14 mouse cellular contexts compared by ENCODE assay signal in the genomic region with DNA sequence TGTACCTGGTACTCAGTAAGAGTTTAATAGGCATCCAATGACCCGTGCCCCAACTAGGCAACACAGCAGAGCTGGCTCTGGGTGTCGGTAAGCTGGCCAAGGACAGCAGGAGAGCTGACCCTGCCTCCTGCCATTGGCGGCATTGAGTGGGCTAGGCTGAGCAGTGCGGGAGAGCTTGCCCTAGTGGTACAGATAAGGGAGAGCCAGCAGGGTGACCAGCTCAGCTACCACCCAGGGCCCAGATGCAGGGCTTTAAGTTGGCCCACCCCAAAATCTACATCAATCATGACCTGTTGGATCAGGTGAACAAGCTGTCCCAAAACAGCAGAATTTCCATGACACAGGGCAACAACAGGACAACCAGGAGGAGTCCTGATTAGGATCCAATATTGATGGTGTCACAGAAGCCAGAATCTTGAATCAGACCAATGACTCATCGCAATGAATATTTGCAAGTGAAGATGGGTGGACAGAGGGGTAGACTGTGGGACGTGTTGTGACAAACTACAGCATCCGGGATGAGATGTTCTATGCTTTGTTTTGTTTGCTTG. TPM values are rescaled to one million over a fixed set of nuclear protein-coding genes. Genes with fewer than 3 reads are reported as not detected.
DNase-seq lines count a peak whose midpoint lies in the region; ATAC-seq lines count a peak whose summit lies in the region.
"Had no signal": no experiment of that assay in that cellular context is flagged by ENCODE, and none has a peak within 500 bp of the region (broad histone marks: within the 10 kb centered on the region; RNA-seq: fewer than 3 reads in every experiment).

No protein-coding gene starts in this region.

- H3K4me3 ChIP-seq in hindbrain, embryonic 16.5 days (ENCODE audit: low read length): no peak overlapping the region
- no peak overlapping the region for H3K4me3 ChIP-seq in hindbrain, embryonic 13.5 days
- H3K4me3 ChIP-seq in heart, embryonic 16.5 days (ENCODE audit: low read length): no peak overlapping the region
- H3K4me3 ChIP-seq in neural tube, embryonic 15.5 days (replicated peaks): no peak overlapping the region
- H3K4me3 ChIP-seq: forebrain, embryonic 10.5 days; midbrain, embryonic 13.5 days; neural tube, embryonic 12.5 days had no signal

- peak; percentile 51 for DNase-seq in adrenal gland, adult 8-10 months
- DNase-seq in kidney, postnatal 36 days: peak; percentile 74 to 87
- no peak for DNase-seq in retina, embryonic 14.5 days (ENCODE audit: low spot score)
- DNase-seq: cerebellum, adult 11-12 months; embryo, embryonic 11 days; right cerebral cortex, postnatal 14 days had no signal

- no peaks in the 10 kb centered on the region for H3K36me3 ChIP-seq in hindbrain, embryonic 16.5 days (ENCODE audit: control insufficient read depth, insufficient read depth, low read length)
- no peaks in the 10 kb centered on the region for H3K36me3 ChIP-seq in hindbrain, embryonic 13.5 days
- H3K36me3 ChIP-seq in heart, embryonic 16.5 days (ENCODE audit: control insufficient read depth, insufficient read depth): no peaks in the 10 kb centered on the region
- no peaks in the 10 kb centered on the region for H3K36me3 ChIP-seq in neural tube, embryonic 15.5 days
- H3K36me3 ChIP-seq: forebrain, embryonic 10.5 days; midbrain, embryonic 13.5 days; neural tube, embryonic 12.5 days had no signal

- H3K27ac ChIP-seq in hindbrain, embryonic 16.5 days (ENCODE audit: low read depth, low read length): no peak overlapping the region
- H3K27ac ChIP-seq in hindbrain, embryonic 13.5 days: no peak overlapping the region
- peak overlapping the region; percentile 93 for H3K27ac ChIP-seq in heart, embryonic 16.5 days (ENCODE audit: low read length)
- no peak overlapping the region for H3K27ac ChIP-seq in neural tube, embryonic 15.5 days (replicated peaks)
- H3K27ac ChIP-seq: midbrain, embryonic 13.5 days; neural tube, embryonic 12.5 days had no signal

- ATAC-seq in hindbrain, embryonic 16.5 days: peak; percentile 22; the same call in 1 of the 2 replicates
- no peak for ATAC-seq in hindbrain, embryonic 13.5 days (ENCODE audit: low FRiP score)
- ATAC-seq in heart, embryonic 16.5 days (replicated peaks; ENCODE audit: extremely low read depth, insufficient read depth, low FRiP score): no peak
- ATAC-seq in neural tube, embryonic 15.5 days (ENCODE audit: low FRiP score): no peak; the same call in 1 of the 2 replicates

- H3K9me3 ChIP-seq in hindbrain, embryonic 16.5 days (ENCODE audit: control insufficient read depth, low read length): no peaks in the 10 kb centered on the region
- no peaks in the 10 kb centered on the region for H3K9me3 ChIP-seq in hindbrain, embryonic 13.5 days
- no peaks in the 10 kb centered on the region for H3K9me3 ChIP-seq in heart, embryonic 16.5 days (replicated peaks; ENCODE audit: control insufficient read depth, low read length)
- H3K9me3 ChIP-seq in neural tube, embryonic 15.5 days (replicated peaks): no peaks in the 10 kb centered on the region
- H3K9me3 ChIP-seq: forebrain, embryonic 10.5 days; midbrain, embryonic 13.5 days; neural tube, embryonic 12.5 days had no signal

- H3K4me1 ChIP-seq in hindbrain, embryonic 16.5 days (ENCODE audit: control insufficient read depth, insufficient read depth, low read depth, low read length): peaks cover 12% of the 10 kb centered on the region
- H3K4me1 ChIP-seq in hindbrain, embryonic 13.5 days (replicated peaks): peaks cover 22% of the 10 kb centered on the region
- peaks cover 51% of the 10 kb centered on the region for H3K4me1 ChIP-seq in heart, embryonic 16.5 days (ENCODE audit: control insufficient read depth, insufficient read depth, low read length)
- peaks cover 22% of the 10 kb centered on the region for H3K4me1 ChIP-seq in neural tube, embryonic 15.5 days

- H3K9ac ChIP-seq in hindbrain, embryonic 16.5 days (ENCODE audit: low read depth, low read length): no peak overlapping the region
- H3K9ac ChIP-seq in hindbrain, embryonic 13.5 days: no peak overlapping the region
- H3K9ac ChIP-seq in heart, embryonic 16.5 days (ENCODE audit: low read length): no peak overlapping the region
- H3K9ac ChIP-seq in neural tube, embryonic 15.5 days (replicated peaks): no peak overlapping the region
- H3K9ac ChIP-seq: midbrain, embryonic 13.5 days; neural tube, embryonic 12.5 days had no signal

- 68% methylated on average over 7 of the region's 7 CpGs for WGBS in hindbrain, embryonic 16.5 days
- WGBS in hindbrain, embryonic 13.5 days: 71% methylated on average over 7 of the region's 7 CpGs
- WGBS in heart, embryonic 16.5 days: 60% methylated on average over 7 of the region's 7 CpGs
- WGBS in neural tube, embryonic 15.5 days: 69% methylated on average over 7 of the region's 7 CpGs

- H3K4me2 ChIP-seq in hindbrain, embryonic 16.5 days (ENCODE audit: low read length): no peak overlapping the region
- H3K4me2 ChIP-seq in hindbrain, embryonic 13.5 days: no peak overlapping the region
- H3K4me2 ChIP-seq in heart, embryonic 16.5 days (ENCODE audit: low read depth, low read length): no peak overlapping the region
- no peak overlapping the region for H3K4me2 ChIP-seq in neural tube, embryonic 15.5 days
- H3K4me2 ChIP-seq: midbrain, embryonic 13.5 days; neural tube, embryonic 12.5 days had no signal

- H3K27me3 ChIP-seq in hindbrain, embryonic 16.5 days (replicated peaks; ENCODE audit: control insufficient read depth, insufficient read depth, low read length): no peaks in the 10 kb centered on the region
- H3K27me3 ChIP-seq in hindbrain, embryonic 13.5 days: peaks cover 27% of the 10 kb centered on the region
- no peaks in the 10 kb centered on the region for H3K27me3 ChIP-seq in heart, embryonic 16.5 days (ENCODE audit: control insufficient read depth, insufficient read depth, low read length)
- 0 out of 2 replicates have a peak, but pooled peaks cover 11% of the 10 kb centered on the region for H3K27me3 ChIP-seq in neural tube, embryonic 15.5 days (replicated peaks)

RNA-seq across cellular contexts. Expression of a gene that starts 54.2 kb away (rescaled TPM):
- 13.5 and 13.7 TPM in 2 replicates for polyA plus RNA-seq in hindbrain, embryonic 16.5 days (2015; fragmentation: Nextera tagmentation; extraction: Ambion mirVana)
- polyA plus RNA-seq in hindbrain, embryonic 13.5 days (2015; fragmentation: Nextera tagmentation; extraction: Ambion mirVana): 10.3 and 13.0 TPM in 2 replicates
- 100 to 1,000 TPM; 461 to 578 (median 489) TPM for total RNA-seq in adrenal gland, adult 8-10 months (2022)
- polyA plus RNA-seq in heart, embryonic 16.5 days (2015; fragmentation: Nextera tagmentation; extraction: Ambion mirVana): 120 and 144 TPM in 2 replicates
- 13.3 and 20.6 TPM in 2 replicates for polyA plus RNA-seq in neural tube, embryonic 15.5 days (2015; fragmentation: Nextera tagmentation; extraction: Ambion mirVana)

RNA-seq across cellular contexts. Expression of a gene that starts 55.3 kb away (rescaled TPM):
- 0.14 and 0.35 TPM in 2 replicates for polyA plus RNA-seq in hindbrain, embryonic 16.5 days (2015; fragmentation: Nextera tagmentation; extraction: Ambion mirVana)
- polyA plus RNA-seq in hindbrain, embryonic 13.5 days (2015; fragmentation: Nextera tagmentation; extraction: Ambion mirVana): 0.57 and 0.60 TPM in 2 replicates
- 1 to 10 TPM; 1.3 to 4.4 (median 2.8) TPM for total RNA-seq in adrenal gland, adult 8-10 months (2022)
- polyA plus RNA-seq in heart, embryonic 16.5 days (2015; fragmentation: Nextera tagmentation; extraction: Ambion mirVana): 0.45 and 0.91 TPM in 2 replicates
- polyA plus RNA-seq in neural tube, embryonic 15.5 days (2015; fragmentation: Nextera tagmentation; extraction: Ambion mirVana): 0.18 and 0.37 TPM in 2 replicates
- polyA plus RNA-seq: liver, embryonic 16.5 days had no signal
